In genomic region chr8:46931267-46931666, GRCm38 (mm10) we compare ENCODE assay signal across 20 mouse cellular contexts. TPM values are rescaled to one million over a fixed set of nuclear protein-coding genes. Genes with fewer than 3 reads are reported as not detected.
DNase-seq lines count a peak whose midpoint lies in the region; ATAC-seq and TF ChIP-seq lines count a peak whose summit lies in the region.
"Had no signal": no experiment of that assay in that cellular context is flagged by ENCODE, and none has a peak within 500 bp of the region (broad histone marks: within the 10 kb centered on the region; RNA-seq: fewer than 3 reads in every experiment).

No protein-coding gene starts in this region.

- no peak for TF ChIP-seq POLR2A in bone marrow macrophage, adult 2 months (IDR thresholded peaks at IDR 0.05; ENCODE audit: borderline replicate concordance, low read depth, low read length)

- H3K4me1 ChIP-seq in kidney, embryonic 15.5 days: peaks cover 8% of the 10 kb centered on the region; the same call in 1 of the 2 replicates
- H3K4me1 ChIP-seq in kidney, embryonic 16.5 days (ENCODE audit: insufficient read depth, low read length): no peaks in the 10 kb centered on the region
- peaks cover 64% of the 10 kb centered on the region for H3K4me1 ChIP-seq in bone marrow macrophage, adult 2 months (ENCODE audit: control insufficient read depth, insufficient read depth, low read length)
- peaks cover 65% of the 10 kb centered on the region for H3K4me1 ChIP-seq in megakaryocyte, embryonic 14.5 days
- H3K4me1 ChIP-seq in forebrain, embryonic 12.5 days: no peaks in the 10 kb centered on the region
- H3K4me1 ChIP-seq in forebrain, embryonic 13.5 days: no peaks in the 10 kb centered on the region
- H3K4me1 ChIP-seq: hindbrain, embryonic 15.5 days; liver, embryonic 15.5 days had no signal

- H3K9ac ChIP-seq in kidney, embryonic 15.5 days: no peak overlapping the region
- H3K9ac ChIP-seq in kidney, embryonic 16.5 days (replicated peaks; ENCODE audit: low read length): no peak overlapping the region
- no peak overlapping the region for H3K9ac ChIP-seq in forebrain, embryonic 12.5 days
- H3K9ac ChIP-seq in forebrain, embryonic 13.5 days: no peak overlapping the region
- H3K9ac ChIP-seq: forebrain, postnatal 0 days; hindbrain, embryonic 15.5 days; liver, embryonic 15.5 days had no signal

- WGBS in kidney, embryonic 15.5 days: 83% methylated on average over 6 of the region's 6 CpGs
- 86% methylated on average over 6 of the region's 6 CpGs for WGBS in kidney, embryonic 16.5 days
- 95% methylated on average over 6 of the region's 6 CpGs for WGBS in forebrain, embryonic 12.5 days
- 94% methylated on average over 6 of the region's 6 CpGs for WGBS in forebrain, embryonic 13.5 days

- no peaks in the 10 kb centered on the region for H3K9me3 ChIP-seq in kidney, embryonic 15.5 days (replicated peaks)
- H3K9me3 ChIP-seq in kidney, embryonic 16.5 days (ENCODE audit: low read length): no peaks in the 10 kb centered on the region
- H3K9me3 ChIP-seq in megakaryocyte, embryonic 14.5 days: no peaks in the 10 kb centered on the region
- H3K9me3 ChIP-seq in forebrain, embryonic 12.5 days: no peaks in the 10 kb centered on the region
- H3K9me3 ChIP-seq in forebrain, embryonic 13.5 days (replicated peaks): no peaks in the 10 kb centered on the region
- H3K9me3 ChIP-seq: heart, embryonic 10.5 days; hindbrain, embryonic 15.5 days; liver, embryonic 15.5 days had no signal

- TF ChIP-seq CTCF in bone marrow macrophage, adult 2 months (IDR thresholded peaks at IDR 0.05; ENCODE audit: low read depth, low read length): no peak

- DNase-seq in 416B (ENCODE audit: low read depth): peak; percentile 16
- DNase-seq: cerebellum, postnatal 10 days; embryo, embryonic 11 days; forebrain, postnatal 0 days; gastrocnemius, postnatal 10 days; heart, postnatal 10 days; lung, postnatal 36 days had no signal

- H3K36me3 ChIP-seq in kidney, embryonic 15.5 days: no peaks in the 10 kb centered on the region
- H3K36me3 ChIP-seq in kidney, embryonic 16.5 days (ENCODE audit: insufficient read depth, low read length): no peaks in the 10 kb centered on the region
- H3K36me3 ChIP-seq in megakaryocyte, embryonic 14.5 days (replicated peaks; ENCODE audit: low read length): no peaks in the 10 kb centered on the region
- no peaks in the 10 kb centered on the region for H3K36me3 ChIP-seq in forebrain, embryonic 12.5 days (replicated peaks)
- no peaks in the 10 kb centered on the region for H3K36me3 ChIP-seq in forebrain, embryonic 13.5 days (ENCODE audit: poor library complexity, severe bottlenecking)
- H3K36me3 ChIP-seq: heart, embryonic 10.5 days; hindbrain, embryonic 15.5 days; liver, embryonic 15.5 days had no signal

- H3K4me2 ChIP-seq in kidney, embryonic 15.5 days: no peak overlapping the region
- no peak overlapping the region for H3K4me2 ChIP-seq in kidney, embryonic 16.5 days (replicated peaks; ENCODE audit: low read depth, low read length)
- no peak overlapping the region for H3K4me2 ChIP-seq in forebrain, embryonic 12.5 days
- no peak overlapping the region for H3K4me2 ChIP-seq in forebrain, embryonic 13.5 days
- H3K4me2 ChIP-seq: hindbrain, embryonic 15.5 days; liver, embryonic 15.5 days had no signal

- no peaks in the 10 kb centered on the region for H3K27me3 ChIP-seq in kidney, embryonic 15.5 days
- H3K27me3 ChIP-seq in kidney, embryonic 16.5 days (ENCODE audit: insufficient read depth, low read length): no peaks in the 10 kb centered on the region
- peaks cover 4% of the 10 kb centered on the region for H3K27me3 ChIP-seq in megakaryocyte, embryonic 14.5 days (replicated peaks)
- peaks cover 5% of the 10 kb centered on the region; the same call in 1 of the 2 replicates for H3K27me3 ChIP-seq in forebrain, embryonic 12.5 days
- H3K27me3 ChIP-seq in forebrain, embryonic 13.5 days: no peaks in the 10 kb centered on the region
- H3K27me3 ChIP-seq: hindbrain, embryonic 15.5 days; liver, embryonic 15.5 days had no signal

- ATAC-seq in kidney, embryonic 15.5 days (replicated peaks; ENCODE audit: low FRiP score): peak; percentile 18; the same call in 1 of the 2 replicates
- no peak for ATAC-seq in kidney, embryonic 16.5 days (ENCODE audit: low FRiP score, low TSS enrichment)
- no peak for ATAC-seq in forebrain, embryonic 12.5 days (ENCODE audit: low FRiP score)
- ATAC-seq in forebrain, embryonic 13.5 days: no peak
- ATAC-seq: forebrain, postnatal 0 days; intestine, embryonic 16.5 days; midbrain, embryonic 16.5 days had no signal

- H3K27ac ChIP-seq in kidney, embryonic 15.5 days: peak overlapping the region; percentile 29; the same call in 1 of the 2 replicates
- H3K27ac ChIP-seq in kidney, embryonic 16.5 days (ENCODE audit: low read length): no peak overlapping the region
- H3K27ac ChIP-seq in bone marrow macrophage, adult 2 months (ENCODE audit: insufficient read depth, low read depth, low read length): peak overlapping the region; percentile 93
- H3K27ac ChIP-seq in forebrain, embryonic 12.5 days: no peak overlapping the region
- H3K27ac ChIP-seq in forebrain, embryonic 13.5 days: no peak overlapping the region
- H3K27ac ChIP-seq: heart, embryonic 10.5 days; hindbrain, embryonic 15.5 days; kidney, postnatal 0 days; liver, embryonic 15.5 days had no signal

- no peak overlapping the region for H3K4me3 ChIP-seq in kidney, embryonic 15.5 days (replicated peaks)
- H3K4me3 ChIP-seq in kidney, embryonic 16.5 days (ENCODE audit: low read length): no peak overlapping the region
- H3K4me3 ChIP-seq in bone marrow macrophage, adult 2 months (ENCODE audit: insufficient read depth, low read length): no peak overlapping the region
- peak overlapping the region; percentile 33 for H3K4me3 ChIP-seq in megakaryocyte, embryonic 14.5 days (replicated peaks)
- H3K4me3 ChIP-seq in forebrain, embryonic 12.5 days (replicated peaks): no peak overlapping the region
- no peak overlapping the region for H3K4me3 ChIP-seq in forebrain, embryonic 13.5 days
- H3K4me3 ChIP-seq: heart, embryonic 10.5 days; hindbrain, embryonic 15.5 days; liver, embryonic 15.5 days had no signal

RNA-seq across cellular contexts. Expression of gene Enpp6, which starts 55.4 kb away (rescaled TPM):
- 1.7 TPM in 2 replicates for polyA plus RNA-seq in kidney, embryonic 15.5 days (2015; fragmentation: Nextera tagmentation; extraction: Ambion mirVana)
- polyA plus RNA-seq in kidney, embryonic 16.5 days (2015; fragmentation: Nextera tagmentation; extraction: Ambion mirVana): 1.7 and 2.5 TPM in 2 replicates
- 0.16 and 0.36 TPM in 2 replicates for polyA plus RNA-seq in bone marrow macrophage, adult 2 months (2012; ENCODE audit: insufficient read depth, insufficient read length, missing spikeins)
- polyA plus RNA-seq in megakaryocyte, embryonic 14.5 days (2012; ENCODE audit: insufficient read depth, low replicate concordance): 1.1 TPM in 1 of 2 replicates, not detected in the other
- 0.14 and 0.24 TPM in 2 replicates for polyA plus RNA-seq in forebrain, embryonic 12.5 days (2016; fragmentation: Nextera tagmentation; extraction: Ambion mirVana)
- 0.13 and 0.31 TPM in 2 replicates for polyA plus RNA-seq in forebrain, embryonic 13.5 days (2015; fragmentation: Nextera tagmentation; extraction: Ambion mirVana)
- polyA plus RNA-seq: C2C12 had no signal

Comparison
In these comparisons a context has a peak if more than half of its experiments do, and no peak if none do; other contexts are left out.
1. H3K27ac ChIP-seq: peak in kidney, embryonic 15.5 days (single experiment) and bone marrow macrophage, adult 2 months (single experiment); none in kidney, embryonic 16.5 days (single experiment), forebrain, embryonic 12.5 days (single experiment) and forebrain, embryonic 13.5 days (single experiment).